Mouse (Mus musculus) lung, embryonic 15.5 days (tissue): ENCODE results near the gene Olfr331. TPM values are rescaled to one million over a fixed set of nuclear protein-coding genes. Genes with fewer than 3 reads are reported as not detected.
"Not testable (repeated sequence)": the region's sequence is repeated elsewhere in the genome, so short reads cannot be mapped to it uniquely, and the experiment has no call there.

Source experiments
- ATAC-seq: fragments of 200-750 bp; cut with Nextera tagmentation; 2 replicates; pipeline ENCODE4 v1.8.0; 2017; ENCODE audit warnings: moderate number of reproducible peaks, borderline replicate concordance; ENCODE audit not compliant: low FRiP score, low TSS enrichment; ENCODE audit errors: extremely low read depth
- H3K27ac ChIP-seq: fragments of 300-500 bp; sonication (generic); 2 replicates; pipeline ENCODE4 v1.5.1; 2015; ENCODE audit warnings: moderate library complexity, mild to moderate bottlenecking, inconsistent platforms
- H3K27me3 ChIP-seq: fragments of 300-500 bp; sonication (generic); 2 replicates; pipeline ENCODE4 v1.6.1; 2015; ENCODE audit warnings: inconsistent platforms
- H3K36me3 ChIP-seq: fragments of 300-500 bp; sonication (generic); 2 replicates; pipeline ENCODE4 v1.6.1; 2015; ENCODE audit warnings: inconsistent platforms
- H3K4me1 ChIP-seq: fragments of 300-500 bp; sonication (generic); 2 replicates; pipeline ENCODE4 v1.6.1; 2015; ENCODE audit warnings: inconsistent platforms
- H3K4me2 ChIP-seq: fragments of 300-500 bp; sonication (generic); 2 replicates; pipeline ENCODE4 v1.6.1; 2015; ENCODE audit warnings: inconsistent platforms, mild to moderate bottlenecking, moderate library complexity
- H3K4me3 ChIP-seq: fragments of 300-500 bp; sonication (generic); 2 replicates; pipeline ENCODE4 v1.5.1; 2015; ENCODE audit warnings: mild to moderate bottlenecking, inconsistent platforms
- H3K9ac ChIP-seq: fragments of 300-500 bp; sonication (generic); 2 replicates; pipeline ENCODE4 v1.6.1; 2015; ENCODE audit warnings: inconsistent platforms
- H3K9me3 ChIP-seq: fragments of 300-500 bp; sonication (generic); 2 replicates; pipeline ENCODE4 v1.6.1; 2016; ENCODE audit warnings: inconsistent platforms
- WGBS: fragments of 180-500 bp; shearing (Covaris S2); methylation state at CpG from one replicate; pipeline ENCODE4 v1.1.7; 2015; 5-methylcytosine and 5-hydroxymethylcytosine counted together
- polyA plus RNA-seq: library from polyadenylated mRNA; unstranded; fragments of >200 nt; fragmentation: Nextera tagmentation; extraction: Ambion mirVana; gene quantifications from 2 replicates; pipeline ENCODE4 v1.2.1, GENCODE M21; 2015

The Olfr331 gene
- not detected in 2 replicates for polyA plus RNA-seq

- H3K27ac ChIP-seq, H3K4me2 ChIP-seq, H3K4me1 ChIP-seq, ATAC-seq, H3K9ac ChIP-seq, H3K9me3 ChIP-seq, H3K4me3 ChIP-seq, H3K36me3 ChIP-seq, H3K27me3 ChIP-seq: not testable (repeated sequence)
Observed at GRCm38 (mm10) chr11:58502472-58502871, at the start of gene Olfr331. Gene Olfr331 (minus strand): TSS chr11:58502572.

GRCm38 (mm10) chr11:58546322-58546721, 44.0 kb upstream of the Olfr331 start, which contains the start of gene Olfr329-ps:
Gene Olfr329-ps (minus strand): TSS chr11:58546422.
- Histone ChIP-seq H3K4me3 (no peak within 1 kb of the TSS), H3K27ac (no peak within 1 kb of the TSS), H3K9ac (no peak within 1 kb of the TSS), H3K36me3 (no peaks in the 10 kb centered on the region), H3K27me3 (no peaks in the 10 kb centered on the region), H3K9me3 (no peaks in the 10 kb centered on the region), H3K4me2 (no peak within 1 kb of the TSS), H3K4me1 (no peaks in the 10 kb centered on the region)
- 64% methylated on average over 5 of the region's 5 CpGs for WGBS
- ATAC-seq, result no peak

- H3K4me3 ChIP-seq, H3K9me3 ChIP-seq, H3K27ac ChIP-seq, ATAC-seq, H3K27me3 ChIP-seq, H3K36me3 ChIP-seq, H3K4me1 ChIP-seq, H3K9ac ChIP-seq, H3K4me2 ChIP-seq: not testable (repeated sequence)
Observed at GRCm38 (mm10) chr11:58534736-58535135, 32.4 kb upstream of the Olfr331 start, which contains the start of gene Olfr330. Gene Olfr330 (minus strand): TSS chr11:58534836.

- ATAC-seq, H3K9me3 ChIP-seq, H3K9ac ChIP-seq, H3K27me3 ChIP-seq, H3K27ac ChIP-seq, H3K4me1 ChIP-seq, H3K4me3 ChIP-seq, H3K4me2 ChIP-seq, H3K36me3 ChIP-seq: not testable (repeated sequence)
- 90% methylated on average over 8 of the region's 9 CpGs for WGBS
Observed at GRCm38 (mm10) chr11:58519756-58520155, 17.4 kb upstream of the Olfr331 start.

- not testable (repeated sequence) for H3K4me3 ChIP-seq, H3K9me3 ChIP-seq, H3K4me1 ChIP-seq, H3K27ac ChIP-seq, H3K4me2 ChIP-seq, ATAC-seq, H3K36me3 ChIP-seq, H3K27me3 ChIP-seq, H3K9ac ChIP-seq
- WGBS, result 92% methylated on average over 18 of the region's 18 CpGs
Observed at GRCm38 (mm10) chr11:58518916-58519315, 16.5 kb upstream of the Olfr331 start.

- ATAC-seq, H3K4me1 ChIP-seq, H3K9me3 ChIP-seq, H3K9ac ChIP-seq, H3K27ac ChIP-seq, H3K4me2 ChIP-seq, H3K36me3 ChIP-seq, H3K4me3 ChIP-seq, H3K27me3 ChIP-seq: not testable (repeated sequence)
- WGBS, result 79% methylated on average over 19 of the region's 19 CpGs
Observed at GRCm38 (mm10) chr11:58509058-58509457, 6.7 kb upstream of the Olfr331 start.

- ATAC-seq, result no peak
- no peaks in the 10 kb centered on the region for H3K4me1 ChIP-seq
- no peak overlapping the region for H3K4me3 ChIP-seq
- no peak overlapping the region for H3K4me2 ChIP-seq
- WGBS, result 28% methylated on average over 3 of the region's 3 CpGs
- H3K27ac ChIP-seq, result no peak overlapping the region
- no peaks in the 10 kb centered on the region for H3K27me3 ChIP-seq
- H3K9me3 ChIP-seq, result no peaks in the 10 kb centered on the region
- no peaks in the 10 kb centered on the region for H3K36me3 ChIP-seq
- H3K9ac ChIP-seq, result no peak overlapping the region
Observed at GRCm38 (mm10) chr11:58499290-58499689, 3.1 kb downstream of the Olfr331 start.

GRCm38 (mm10) chr11:58498761-58499160, 3.6 kb downstream of the Olfr331 start:
- 78% methylated on average over 9 of the region's 9 CpGs for WGBS
- Histone ChIP-seq H3K4me2 (no peak overlapping the region), H3K4me3 (no peak overlapping the region), H3K9ac (no peak overlapping the region), H3K36me3 (no peaks in the 10 kb centered on the region), H3K27me3 (no peaks in the 10 kb centered on the region), H3K4me1 (no peaks in the 10 kb centered on the region), H3K27ac (no peak overlapping the region), H3K9me3 (no peaks in the 10 kb centered on the region)
- ATAC-seq, result no peak

GRCm38 (mm10) chr11:58492455-58492854, 9.9 kb downstream of the Olfr331 start, which contains the start of gene Olfr332:
Gene Olfr332 (minus strand): TSS chr11:58492555.
- Histone ChIP-seq H3K9me3 (no peaks in the 10 kb centered on the region), H3K4me2 (no peak within 1 kb of the TSS), H3K36me3 (no peaks in the 10 kb centered on the region), H3K4me1 (no peaks in the 10 kb centered on the region), H3K4me3 (no peak within 1 kb of the TSS), H3K9ac (no peak within 1 kb of the TSS), H3K27ac (no peak within 1 kb of the TSS), H3K27me3 (no peaks in the 10 kb centered on the region)
- ATAC-seq, result no peak
- WGBS, result 66% methylated on average over 2 of the region's 2 CpGs

- Histone ChIP-seq H3K4me1 (no peaks in the 10 kb centered on the region), H3K9me3 (no peaks in the 10 kb centered on the region), H3K27ac (no peak within 1 kb of the TSS), H3K27me3 (no peaks in the 10 kb centered on the region), H3K4me3 (no peak within 1 kb of the TSS), H3K36me3 (no peaks in the 10 kb centered on the region), H3K4me2 (no peak within 1 kb of the TSS), H3K9ac (no peak within 1 kb of the TSS)
- no peak for ATAC-seq
Observed at GRCm38 (mm10) chr11:58462170-58462569, 40.2 kb downstream of the Olfr331 start, which contains the start of gene Olfr30. Gene Olfr30 (minus strand): TSS chr11:58462270.

GRCm38 (mm10) chr11:58453592-58453991, 48.8 kb downstream of the Olfr331 start:
- no peak for ATAC-seq
- no peak overlapping the region for H3K4me2 ChIP-seq

GRCm38 (mm10) chr11:58452759-58453158, 49.6 kb downstream of the Olfr331 start, which contains the start of gene Lypd9:
Gene Lypd9 (minus strand): TSS chr11:58452923.
- Histone ChIP-seq H3K9ac (no peak within 1 kb of the TSS), H3K4me3 (no peak within 1 kb of the TSS), H3K36me3 (no peaks in the 10 kb centered on the region), H3K27me3 (no peaks in the 10 kb centered on the region), H3K4me2 (no peak within 1 kb of the TSS), H3K4me1 (no peaks in the 10 kb centered on the region), H3K9me3 (no peaks in the 10 kb centered on the region), H3K27ac (no peak within 1 kb of the TSS)
- 95% methylated on average over 9 of the region's 9 CpGs for WGBS
- ATAC-seq, result no peak

More at GRCm38 (mm10) chr11:58453592-58453991, 48.8 kb downstream of the Olfr331 start:
- Histone ChIP-seq H3K36me3 (no peaks in the 10 kb centered on the region), H3K27me3 (no peaks in the 10 kb centered on the region), H3K4me3 (no peak overlapping the region), H3K9me3 (no peaks in the 10 kb centered on the region), H3K4me1 (no peaks in the 10 kb centered on the region), H3K9ac (no peak overlapping the region), H3K27ac (no peak overlapping the region)
- 33% methylated on average over 4 of the region's 4 CpGs for WGBS
